Mouse (Mus musculus) kidney, postnatal 10 days (tissue): ENCODE data around the gene Hivep3.

Experiments
- DNase-seq: peaks from one replicate; pipeline ENCODE4 v3.0.0; 2021; ENCODE audit warnings: mixed read lengths

Hivep3 gene

GRCm38 (mm10) chr4:119911071-119911904 lies 177.7 kb downstream of the Hivep3 start:
- peak; percentile 6 for DNase-seq

- DNase-seq = no peak
Measured at GRCm38 (mm10) chr4:119912216-119912615, 178.6 kb downstream of the Hivep3 start.

DNA sequence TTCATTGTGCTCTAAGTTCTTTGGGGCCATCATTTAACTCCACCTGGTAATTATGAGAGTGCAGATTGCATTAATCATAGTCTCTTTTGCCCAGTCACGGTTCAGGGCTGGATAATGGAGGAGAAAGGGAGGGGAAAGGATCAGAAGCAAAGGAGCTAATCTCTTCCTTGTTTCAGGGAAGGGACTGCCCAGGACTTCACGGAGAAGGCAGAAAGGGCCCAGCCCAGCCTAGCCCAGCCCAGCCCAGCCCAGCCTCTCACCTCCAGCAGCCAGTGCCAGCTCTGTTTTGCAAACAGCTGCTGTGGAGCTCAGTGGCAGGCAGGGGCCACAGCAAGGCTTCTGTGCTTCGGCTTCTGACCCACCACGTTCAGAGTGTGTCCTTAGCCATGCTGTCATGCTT lies 180.6 kb downstream of the Hivep3 start:
- DNase-seq = peak; percentile 7

- no peak for DNase-seq
Measured at GRCm38 (mm10) chr4:119915069-119915468, 181.5 kb downstream of the Hivep3 start.

- peak; percentile 51 for DNase-seq
Measured at GRCm38 (mm10) chr4:119917502-119917901, 183.9 kb downstream of the Hivep3 start.

GRCm38 (mm10) chr4:119919349-119919748 lies 185.8 kb downstream of the Hivep3 start:
- no peak for DNase-seq

GRCm38 (mm10) chr4:119921022-119921717 lies 187.6 kb downstream of the Hivep3 start:
- DNase-seq = peak; percentile 21

DNA sequence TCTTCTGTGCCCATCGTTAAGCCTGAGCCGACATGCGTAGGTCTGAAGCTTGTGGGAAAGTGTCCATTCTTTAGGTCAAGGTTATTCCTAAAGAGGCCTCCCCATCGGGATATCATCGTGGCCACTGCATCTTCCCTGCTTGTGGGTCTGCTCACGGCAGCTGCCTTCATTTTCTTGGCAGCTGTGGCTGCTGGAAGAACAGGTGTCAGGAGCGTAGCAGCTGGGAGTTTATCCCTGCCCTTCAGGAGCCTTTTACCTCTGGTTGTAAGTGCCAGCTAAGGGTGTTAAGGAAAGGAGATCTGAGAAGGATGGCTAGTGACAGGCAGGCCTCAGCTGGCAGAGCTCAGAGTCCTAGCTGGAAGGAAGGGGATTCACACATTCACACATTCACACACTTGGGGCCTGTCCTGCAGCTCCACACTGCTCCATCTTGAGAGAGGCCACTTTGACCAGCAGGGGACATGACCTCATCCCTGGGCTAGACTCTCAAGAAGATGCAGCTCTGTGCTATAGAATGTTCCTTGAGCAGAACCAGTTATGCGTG lies 188.2 kb downstream of the Hivep3 start:
- DNase-seq = no peak

DNA sequence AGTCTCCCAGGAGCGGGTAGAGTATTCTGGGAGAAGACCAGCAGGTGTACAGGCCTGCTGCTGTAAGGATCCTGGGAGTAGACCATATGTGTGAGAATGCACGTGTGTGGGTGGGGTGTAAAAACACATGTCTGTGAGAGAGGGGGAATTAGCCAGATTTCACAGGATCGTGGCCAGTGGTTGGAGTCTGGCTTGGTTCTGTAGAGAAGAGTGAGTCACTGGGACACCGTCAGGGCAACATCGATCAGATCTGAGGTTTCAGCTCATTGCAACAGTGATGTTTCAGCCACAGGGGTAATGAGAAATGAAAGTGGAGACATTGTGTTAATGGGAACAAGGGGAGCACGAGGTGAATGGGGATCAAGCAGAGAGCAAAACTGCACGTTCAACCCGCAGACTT lies 189.4 kb downstream of the Hivep3 start:
- no peak for DNase-seq

DNA sequence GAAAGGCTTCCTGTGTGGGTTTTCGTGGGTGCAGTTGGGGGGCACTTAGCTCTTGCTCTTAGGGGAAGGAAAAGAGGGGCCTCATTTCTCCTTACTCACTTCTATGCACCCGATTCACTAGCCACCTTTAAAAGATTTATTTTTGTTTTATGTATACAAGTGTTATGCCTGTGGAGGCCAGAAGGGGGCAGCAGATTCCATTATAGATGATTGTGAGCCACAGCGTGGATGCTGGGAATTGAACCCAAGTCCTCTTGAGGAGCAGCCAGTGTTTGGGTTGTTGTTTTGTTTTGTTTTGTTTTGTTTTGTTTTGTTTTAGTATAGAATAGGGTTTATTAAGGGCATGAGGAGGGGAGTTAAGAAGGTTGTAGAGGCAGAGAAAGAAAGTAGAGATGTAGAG lies 189.8 kb downstream of the Hivep3 start:
- DNase-seq = no peak

DNA sequence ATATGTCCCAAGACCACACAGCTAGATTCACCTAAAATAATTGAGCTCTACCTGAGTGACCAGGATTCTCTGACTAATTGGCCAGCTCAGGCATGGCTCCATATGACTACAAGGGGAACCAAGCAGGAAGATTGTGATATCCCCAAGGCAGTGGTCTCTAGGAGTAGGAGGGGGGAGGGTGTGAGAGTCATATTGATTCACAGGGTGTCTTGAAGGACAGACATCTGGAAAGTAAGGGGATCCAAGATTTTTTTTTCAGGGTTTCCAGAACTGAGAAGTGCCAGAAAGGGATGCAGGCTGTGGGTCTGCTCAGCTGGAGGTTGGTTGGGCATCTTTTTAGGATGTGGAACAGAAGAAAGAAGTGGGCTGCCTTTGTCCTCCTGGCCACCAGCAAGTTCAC lies 191.5 kb downstream of the Hivep3 start:
- no peak for DNase-seq

GRCm38 (mm10) chr4:119931923-119932322 lies 198.3 kb downstream of the Hivep3 start:
- DNase-seq = peak; percentile 12

DNA sequence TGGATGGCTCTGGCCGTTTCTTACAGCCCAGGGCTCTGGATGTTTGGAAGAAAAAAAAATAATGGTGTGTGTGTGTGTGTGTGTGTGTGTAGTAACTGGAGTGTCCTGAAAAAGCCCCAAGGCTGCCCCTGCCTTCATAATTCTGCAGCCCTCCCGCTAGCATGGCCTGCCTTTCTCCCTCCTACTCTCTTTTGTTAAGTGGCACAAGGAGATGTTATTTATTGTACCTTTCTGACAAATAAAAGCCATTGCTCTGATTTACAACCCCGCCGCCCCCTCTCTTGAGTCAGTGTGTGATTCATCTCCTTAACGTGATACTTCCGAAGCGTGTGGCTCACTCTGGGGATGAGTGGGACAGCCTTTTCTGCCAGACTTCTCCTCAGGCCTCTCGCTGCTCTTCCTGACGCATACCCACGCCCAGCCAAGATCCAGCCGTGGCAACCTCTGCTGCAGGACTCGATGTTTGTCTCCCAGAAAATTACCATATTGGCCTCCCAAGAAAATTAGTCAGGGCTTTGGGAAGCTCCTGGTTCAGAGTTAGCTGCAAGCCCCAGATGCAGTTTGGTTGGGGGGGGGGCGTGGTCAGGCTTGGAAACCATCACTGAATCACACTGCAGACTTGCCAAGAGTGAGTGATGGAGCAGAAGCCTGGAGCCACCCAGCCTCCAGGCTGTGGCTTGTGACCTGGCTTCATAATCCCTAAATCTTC lies 199.1 kb downstream of the Hivep3 start:
- DNase-seq = peak; percentile 23

GRCm38 (mm10) chr4:119934901-119935300 lies 201.3 kb downstream of the Hivep3 start:
- DNase-seq = no peak

DNA sequence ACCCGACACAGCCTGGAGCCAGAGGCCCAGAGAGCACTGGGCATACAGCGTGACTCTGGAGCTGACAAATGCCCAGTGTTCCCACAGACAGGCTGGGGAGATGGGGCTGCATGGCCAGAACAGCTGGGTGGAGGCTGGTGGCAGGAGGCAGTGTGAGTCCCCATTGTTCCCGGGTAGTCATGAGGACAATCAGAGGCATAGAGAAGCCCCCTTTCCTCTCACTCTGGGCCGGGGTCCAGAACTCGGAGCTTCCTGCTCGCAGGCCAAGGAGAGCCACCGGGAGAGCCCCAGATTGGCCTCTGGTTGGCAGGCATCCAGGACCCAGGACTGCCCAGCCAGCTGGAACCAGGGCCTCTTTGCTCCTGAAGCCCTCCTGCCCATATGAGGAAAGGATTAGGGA lies 204.3 kb downstream of the Hivep3 start:
- peak; percentile 81 for DNase-seq

DNA sequence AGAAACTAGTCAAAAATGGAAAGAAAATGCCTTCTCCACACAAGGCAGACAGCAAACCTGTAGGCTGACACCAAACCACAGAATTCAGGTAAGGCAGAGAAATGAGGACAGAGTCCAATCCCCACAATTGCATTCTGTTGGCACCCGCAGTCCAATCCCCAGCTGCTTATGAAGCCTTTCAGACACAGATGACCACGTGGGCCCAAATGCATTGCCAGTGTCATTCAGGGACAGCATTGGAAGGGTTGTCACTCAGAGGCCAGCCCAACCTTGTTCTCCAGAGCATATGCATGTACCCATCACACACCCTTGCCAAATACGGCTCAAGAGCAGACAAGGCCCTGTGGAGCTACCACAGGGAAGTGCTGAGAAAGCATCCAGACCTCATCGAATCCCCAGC lies 204.9 kb downstream of the Hivep3 start:
- peak; percentile 20 for DNase-seq

- DNase-seq = no peak
Measured at GRCm38 (mm10) chr4:119939786-119940185, 206.2 kb downstream of the Hivep3 start.

DNA sequence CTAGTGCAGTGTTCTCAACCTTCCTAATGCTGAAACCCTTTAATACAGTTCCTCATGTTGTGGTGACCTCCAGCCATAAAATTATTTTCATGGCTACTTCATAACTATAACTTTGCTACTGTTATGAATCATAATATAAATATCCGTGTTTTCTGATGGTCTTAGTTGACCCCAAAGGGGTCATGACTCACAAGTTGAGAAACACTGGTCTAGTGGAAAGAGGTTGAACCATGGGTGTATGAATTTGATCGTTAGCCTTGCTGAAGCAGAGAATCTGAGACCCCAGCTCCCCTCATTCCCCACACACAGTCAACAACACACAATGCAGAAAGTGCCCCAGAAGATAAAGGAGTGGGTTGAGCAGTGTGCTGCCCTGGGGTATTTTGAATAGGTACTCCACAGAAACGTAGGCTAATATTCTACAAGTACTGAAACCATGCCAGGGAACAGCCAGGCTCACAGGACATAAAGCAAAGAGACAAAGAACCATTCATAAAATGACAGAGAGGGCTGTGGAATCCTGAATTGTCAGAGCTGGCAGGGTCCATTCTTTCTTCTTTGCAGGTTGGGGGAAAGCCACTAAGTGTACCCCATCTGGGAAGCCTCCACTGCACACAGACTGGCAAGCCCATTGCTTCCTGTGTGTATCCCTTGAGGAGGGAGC lies 212.8 kb downstream of the Hivep3 start:
- DNase-seq = no peak

DNA sequence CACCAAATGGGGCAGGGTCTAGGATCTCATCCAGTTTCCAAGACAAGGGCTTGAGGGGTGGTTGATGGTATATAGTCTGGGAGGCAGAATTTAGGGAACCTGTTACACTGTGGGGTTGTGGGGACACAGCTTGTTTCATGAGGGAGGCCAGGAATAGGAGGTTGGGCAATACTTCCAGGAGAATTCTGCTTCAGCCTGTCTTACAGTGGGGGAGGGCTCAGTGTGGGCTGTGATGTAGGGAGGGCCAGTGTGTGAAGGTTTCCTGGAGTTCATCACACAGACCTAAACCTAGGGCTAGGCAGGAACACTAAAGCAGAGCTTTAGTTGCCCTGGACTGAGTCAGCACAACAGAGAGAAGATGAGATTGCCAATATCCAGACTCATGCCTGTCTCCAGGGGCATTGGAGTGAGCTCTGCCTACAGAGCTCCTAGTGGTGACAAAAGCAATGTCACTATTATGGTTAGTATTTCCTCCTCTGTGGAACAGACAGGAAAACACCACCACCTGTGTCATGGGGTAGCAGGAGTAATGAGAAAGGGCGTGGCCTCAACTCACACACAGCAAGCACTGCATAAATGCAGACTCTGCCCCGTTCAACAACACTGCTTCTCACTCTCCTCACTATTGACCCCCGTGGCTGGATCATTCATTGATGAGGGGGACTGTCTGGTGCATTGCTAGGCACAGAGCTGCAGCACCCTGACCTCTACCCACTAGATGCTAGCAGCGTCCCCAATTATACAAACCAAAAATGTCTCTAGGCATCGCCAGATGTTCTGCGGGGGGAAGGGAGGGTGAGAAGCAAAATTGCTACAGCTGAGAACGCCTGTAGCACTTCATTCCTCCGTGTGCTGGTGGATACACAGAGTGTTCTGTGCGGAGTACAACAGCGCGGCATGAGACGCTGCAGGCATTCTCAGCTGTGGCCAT lies 213.9 kb downstream of the Hivep3 start:
- DNase-seq = no peak

DNA sequence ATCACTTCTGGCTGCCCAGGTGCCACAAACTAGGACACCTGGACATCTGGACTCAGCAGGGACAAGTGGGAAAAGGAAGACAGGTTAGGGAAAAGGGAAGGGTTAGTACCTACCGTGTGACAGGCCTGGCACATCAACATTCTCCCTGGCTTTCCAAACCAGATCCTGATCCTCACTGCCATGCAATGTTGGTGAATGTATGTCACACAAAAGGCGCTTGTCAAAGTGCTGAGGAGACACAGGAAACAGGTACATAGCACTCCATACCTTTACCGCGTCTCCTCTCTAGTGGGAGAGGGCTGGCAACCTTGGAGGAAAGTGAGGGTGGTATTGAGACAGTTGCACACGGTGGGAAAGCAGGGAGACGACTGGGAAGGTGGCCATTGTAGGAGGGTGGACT lies 214.8 kb downstream of the Hivep3 start:
- DNase-seq = no peak

DNA sequence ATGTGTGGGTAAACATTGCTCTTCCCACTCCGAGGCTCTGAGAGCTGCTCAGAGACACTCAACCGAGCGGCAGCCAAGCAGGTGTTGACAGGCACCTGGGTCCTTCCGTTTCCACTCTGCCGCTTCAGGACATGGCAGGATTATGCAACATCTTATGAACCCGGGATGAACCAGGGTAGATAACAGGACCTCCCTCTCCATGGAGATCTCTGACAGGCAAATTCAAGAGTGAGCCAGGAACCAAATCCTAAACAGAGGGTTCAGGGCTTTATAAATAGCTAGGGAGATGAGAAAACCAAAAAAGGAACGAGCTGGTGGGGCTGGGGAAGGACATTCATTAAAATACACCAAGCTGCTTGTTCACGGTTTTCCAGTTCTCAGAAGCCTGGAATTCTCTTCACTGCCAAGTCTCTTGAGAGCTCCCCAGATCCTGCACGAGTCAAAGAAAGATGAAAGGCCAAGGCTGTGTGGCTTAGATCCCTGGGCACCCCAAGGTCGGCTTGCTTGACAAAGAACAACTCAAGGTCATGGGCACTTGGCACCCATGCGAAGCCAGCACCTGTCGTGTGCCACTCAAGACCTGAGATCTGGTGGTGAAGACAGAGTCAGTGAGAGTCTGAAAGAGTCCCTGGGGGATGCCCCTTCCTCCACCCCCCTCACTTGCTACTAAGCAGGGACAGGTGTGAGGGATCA lies 215.5 kb downstream of the Hivep3 start:
- no peak for DNase-seq
